Mouse (Mus musculus) liver, adult (tissue): ENCODE data around the gene Agpat3.

Source experiments
- GATA4 ChIP-seq: IDR thresholded peaks from 2 replicates; pipeline ENCODE4 v1.6.1; 2014; ENCODE audit warnings: mild to moderate bottlenecking, low read length; ENCODE audit not compliant: insufficient replicate concordance

The Agpat3 gene

DNA sequence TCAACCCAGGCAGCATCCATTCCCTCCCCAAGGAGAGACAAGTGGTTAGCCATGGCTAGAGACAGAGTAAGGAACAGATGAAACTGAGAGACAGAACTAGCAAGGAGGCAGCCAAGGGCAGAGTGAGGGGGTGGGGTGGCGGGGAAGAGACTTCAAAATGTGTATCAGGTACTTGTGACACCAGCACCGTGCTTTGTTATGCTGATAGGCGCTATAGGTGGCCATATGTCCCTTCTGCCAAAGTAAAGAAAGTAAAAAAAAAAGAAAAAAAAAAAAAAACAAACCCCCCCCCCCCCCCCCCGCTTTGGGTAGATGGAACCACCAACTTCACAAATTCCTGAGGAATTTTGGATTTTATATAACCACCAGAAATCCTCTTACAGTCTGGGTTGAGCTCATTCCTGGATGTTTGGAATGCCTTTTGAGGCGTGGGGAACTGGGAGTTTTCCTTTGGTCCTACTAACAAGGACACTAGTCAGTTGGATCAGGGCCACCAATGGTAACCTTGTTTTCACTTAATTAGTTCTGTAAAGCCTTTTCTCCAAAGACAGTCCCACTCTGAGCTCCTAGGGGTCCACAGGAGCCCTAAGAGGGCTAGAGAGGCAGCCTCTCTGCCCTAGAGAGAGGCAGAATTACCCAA, 14.0 kb upstream of the Agpat3 start:
- no peak for TF ChIP-seq GATA4

DNA sequence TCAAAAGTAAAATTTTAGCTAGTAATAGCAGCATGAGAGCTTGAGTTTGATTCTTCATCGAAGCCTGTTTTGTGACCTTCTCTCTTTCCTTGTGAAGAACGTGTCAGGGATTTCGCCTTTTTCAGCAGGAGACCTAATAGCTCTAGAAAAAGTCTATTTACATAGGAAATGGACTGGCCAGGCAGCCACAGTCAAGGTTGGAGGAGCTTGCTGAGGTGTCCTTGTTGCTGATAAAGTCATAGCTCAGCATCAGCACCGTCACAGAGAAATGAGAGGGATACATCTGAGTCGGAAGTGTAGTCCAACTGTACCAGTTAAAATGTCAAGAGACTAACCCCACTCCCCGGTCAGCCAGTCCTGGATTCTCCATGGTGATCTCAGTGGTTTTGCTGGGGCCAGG, 13.3 kb upstream of the Agpat3 start:
- TF ChIP-seq GATA4 = no peak

DNA sequence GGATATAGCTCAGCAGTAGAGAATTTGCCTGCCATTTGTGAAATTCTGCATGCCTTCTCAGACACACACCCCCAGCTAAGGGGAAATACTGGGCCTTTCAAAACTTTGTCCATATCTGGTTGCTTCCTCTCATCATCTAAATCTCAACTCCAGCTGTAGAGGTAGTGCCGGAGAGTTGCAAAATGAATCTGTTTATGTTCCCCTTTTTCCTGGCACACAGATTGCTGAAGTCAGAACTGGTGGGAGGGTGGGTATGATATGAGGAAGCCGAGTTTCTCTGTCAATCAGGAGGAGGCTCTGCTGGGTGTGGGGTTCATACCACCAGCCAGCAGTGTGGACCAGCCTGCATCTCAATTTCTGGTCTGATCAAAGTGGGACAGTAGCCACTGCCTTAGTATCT, 11.8 kb upstream of the Agpat3 start:
- TF ChIP-seq GATA4 = no peak

DNA sequence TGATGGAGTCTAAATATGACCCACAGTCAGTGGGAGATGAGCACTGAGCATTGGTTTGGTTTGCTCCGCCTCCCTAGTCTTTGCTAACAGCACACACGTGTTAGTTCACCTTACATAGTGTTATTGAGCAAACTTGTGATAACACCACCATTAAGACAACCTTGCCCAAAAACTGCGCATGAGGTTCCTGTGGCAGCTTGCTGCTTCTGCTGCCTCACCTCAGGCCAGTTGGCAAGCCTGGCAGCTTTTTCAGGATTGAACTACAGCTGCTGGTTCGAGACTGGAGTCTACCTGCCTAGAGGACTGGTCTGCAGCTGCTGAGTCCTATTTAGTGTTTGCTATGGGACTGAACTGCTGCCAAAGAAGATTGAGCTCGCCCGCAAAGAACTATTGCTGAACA, 11.1 kb upstream of the Agpat3 start:
- no peak for TF ChIP-seq GATA4

DNA sequence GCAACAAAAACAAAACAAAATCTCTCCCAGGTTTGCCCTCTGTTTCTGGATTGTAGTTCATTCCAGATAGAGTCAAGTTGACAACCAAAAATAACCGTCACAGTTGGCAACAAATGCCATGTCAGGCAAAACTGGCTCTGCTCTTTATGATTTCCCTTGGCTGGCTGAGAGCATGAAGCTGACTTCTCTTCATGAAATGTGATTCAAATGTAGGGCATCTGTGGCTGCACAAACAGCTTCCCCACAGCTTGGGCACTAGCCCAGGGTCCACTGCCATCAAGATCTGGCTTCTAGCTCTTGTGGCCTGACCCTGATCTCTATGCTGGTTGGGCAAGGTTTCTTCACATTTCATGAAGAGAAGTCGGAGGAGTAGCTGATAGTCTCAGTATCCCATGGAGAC, 9.7 kb upstream of the Agpat3 start:
- no peak for TF ChIP-seq GATA4

DNA sequence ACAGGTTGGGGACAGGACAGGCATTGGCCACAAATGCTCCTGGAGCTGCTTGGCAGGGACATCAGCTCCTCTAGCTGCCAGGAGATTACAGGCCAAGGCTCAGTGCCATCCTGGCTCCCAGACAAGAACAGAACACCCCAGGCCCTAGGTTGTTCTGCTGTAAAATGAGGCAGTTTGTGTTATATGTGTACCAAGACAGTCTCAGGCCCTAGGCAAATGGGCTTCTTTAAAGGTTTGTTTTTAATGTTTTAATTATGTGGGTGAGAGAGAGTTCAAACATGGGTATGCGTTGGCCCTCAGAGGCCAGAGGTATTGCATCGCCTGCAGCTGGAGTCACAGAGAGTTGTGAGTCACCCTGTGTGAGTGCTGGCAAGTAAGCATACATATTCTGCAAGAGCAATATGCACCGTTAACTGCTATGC, 8.0 kb upstream of the Agpat3 start:
- no peak for TF ChIP-seq GATA4

DNA sequence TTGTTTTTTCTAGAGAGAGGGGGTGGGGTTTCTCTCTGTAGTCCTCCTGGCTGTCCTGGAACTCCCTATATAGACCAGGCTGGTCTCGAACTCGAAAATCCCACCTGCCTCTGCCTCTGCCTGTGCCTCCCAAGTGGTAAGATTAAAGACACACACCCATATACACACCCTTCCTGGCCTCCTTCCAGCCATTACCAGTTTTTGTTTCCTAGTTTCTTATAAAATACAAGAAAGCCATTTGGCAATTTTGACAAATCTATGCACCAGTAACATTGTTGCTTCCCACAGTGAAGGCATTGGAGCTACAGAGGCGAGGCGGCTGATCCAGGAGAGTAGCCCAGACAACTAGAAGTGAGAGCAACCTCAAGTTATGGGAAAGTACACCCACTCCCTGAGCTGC, 6.0 kb upstream of the Agpat3 start:
- TF ChIP-seq GATA4 = no peak

DNA sequence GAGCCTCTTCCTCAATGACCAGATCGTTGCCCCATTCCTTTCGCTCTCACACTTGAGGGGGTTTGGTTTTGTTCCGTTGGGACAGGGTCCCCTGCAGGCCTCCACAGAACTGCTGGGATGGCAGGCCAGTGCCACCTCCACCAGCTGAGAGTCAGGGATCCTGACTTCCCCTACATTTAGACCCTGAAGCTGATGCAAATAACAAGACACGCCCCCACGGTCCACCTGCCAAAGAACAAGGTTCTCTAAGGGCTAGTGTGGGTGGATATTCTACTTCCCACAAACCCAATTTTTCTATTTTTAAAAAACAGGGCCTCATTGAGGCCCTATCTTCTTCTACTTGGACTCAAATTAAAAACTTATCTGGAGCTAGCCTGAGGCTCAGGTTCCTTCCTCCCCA, 5.5 kb upstream of the Agpat3 start:
- no peak for TF ChIP-seq GATA4

DNA sequence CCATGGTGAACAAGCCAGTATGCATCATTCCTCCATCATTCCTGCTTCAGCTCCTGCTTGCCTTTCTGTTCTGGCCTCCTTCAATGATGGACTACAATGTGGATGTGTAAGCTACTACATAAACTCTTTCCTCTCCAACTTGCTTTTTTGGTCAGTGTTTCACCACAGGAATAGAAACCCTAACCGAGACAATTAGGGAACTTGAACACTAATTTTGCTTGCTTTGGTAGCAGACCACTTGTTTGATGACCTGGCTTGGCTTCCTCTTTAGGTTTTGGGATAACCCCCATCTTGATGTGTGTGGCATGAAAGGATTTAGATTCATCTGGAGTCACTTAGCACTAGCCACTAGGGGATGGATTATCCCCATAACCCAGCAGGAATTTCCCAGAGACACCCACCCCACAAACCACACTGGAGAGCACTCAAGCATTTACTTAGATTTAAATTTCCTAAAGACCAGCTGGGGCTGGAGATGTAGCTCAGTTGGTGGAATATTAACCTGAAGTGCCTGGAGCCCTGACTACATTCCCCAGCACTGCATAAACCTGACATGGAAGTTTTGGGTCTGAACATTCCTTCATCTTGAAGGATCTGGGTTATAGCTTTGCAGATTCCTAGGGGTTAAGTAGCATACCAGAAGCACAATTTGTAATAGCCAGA, 3.8 kb upstream of the Agpat3 start:
- TF ChIP-seq GATA4 = no peak

DNA sequence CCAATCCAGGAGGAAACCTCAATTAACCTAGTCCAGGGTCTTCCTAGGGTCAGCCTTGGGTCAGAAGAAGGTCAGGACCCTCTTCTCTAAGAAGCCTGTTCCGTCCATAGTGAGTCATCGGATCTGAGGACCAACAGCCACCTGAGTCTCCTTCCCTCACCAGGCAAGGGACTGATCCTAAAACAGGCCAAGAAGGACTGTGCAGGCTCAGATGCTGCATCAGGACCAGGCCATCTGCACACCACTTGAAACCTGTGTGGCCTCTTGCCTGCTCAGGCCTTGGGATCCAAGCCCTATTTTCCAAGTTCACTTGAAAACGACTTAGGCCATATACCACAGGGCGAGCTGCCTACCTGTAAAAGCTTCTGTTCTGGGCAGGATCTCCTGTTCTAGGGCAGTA, 907 bp upstream of the Agpat3 start:
- TF ChIP-seq GATA4 = no peak

DNA sequence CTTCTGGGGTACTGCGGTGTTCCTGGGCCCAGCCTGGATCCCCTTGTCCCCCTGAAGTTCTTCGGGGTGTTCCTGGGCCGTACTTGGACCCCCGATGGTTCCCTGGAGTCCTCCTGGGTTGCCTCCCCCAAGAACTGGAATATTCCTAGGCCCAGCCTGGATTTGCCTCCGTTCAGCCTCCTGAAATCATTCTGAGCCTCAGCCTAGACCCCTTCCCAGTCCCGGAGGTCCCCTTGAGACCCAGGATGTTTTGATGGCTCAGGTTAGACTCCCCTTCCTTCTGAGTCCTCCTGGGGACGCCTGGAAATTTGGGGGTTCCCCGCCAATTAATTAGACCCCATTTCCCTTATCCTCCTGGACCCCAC, 359 bp upstream of the Agpat3 start:
- TF ChIP-seq GATA4 = no peak

DNA sequence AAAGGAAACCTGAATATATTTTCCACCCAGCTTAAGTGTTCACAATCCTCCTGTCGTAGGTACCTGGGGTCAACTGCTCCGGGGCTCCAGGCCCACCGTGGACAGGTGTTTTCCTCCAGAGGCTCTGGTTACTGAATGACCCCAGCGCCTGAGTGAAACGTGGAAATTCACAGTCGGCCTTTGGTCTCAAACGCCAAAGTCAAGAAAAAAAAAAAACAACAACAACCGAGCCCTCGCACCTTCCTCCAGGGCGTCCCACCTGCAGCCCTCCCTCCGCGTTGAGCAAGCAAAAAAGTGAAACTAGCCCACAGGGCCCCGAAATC, 764 bp downstream of the Agpat3 start:
- TF ChIP-seq GATA4 = no peak

DNA sequence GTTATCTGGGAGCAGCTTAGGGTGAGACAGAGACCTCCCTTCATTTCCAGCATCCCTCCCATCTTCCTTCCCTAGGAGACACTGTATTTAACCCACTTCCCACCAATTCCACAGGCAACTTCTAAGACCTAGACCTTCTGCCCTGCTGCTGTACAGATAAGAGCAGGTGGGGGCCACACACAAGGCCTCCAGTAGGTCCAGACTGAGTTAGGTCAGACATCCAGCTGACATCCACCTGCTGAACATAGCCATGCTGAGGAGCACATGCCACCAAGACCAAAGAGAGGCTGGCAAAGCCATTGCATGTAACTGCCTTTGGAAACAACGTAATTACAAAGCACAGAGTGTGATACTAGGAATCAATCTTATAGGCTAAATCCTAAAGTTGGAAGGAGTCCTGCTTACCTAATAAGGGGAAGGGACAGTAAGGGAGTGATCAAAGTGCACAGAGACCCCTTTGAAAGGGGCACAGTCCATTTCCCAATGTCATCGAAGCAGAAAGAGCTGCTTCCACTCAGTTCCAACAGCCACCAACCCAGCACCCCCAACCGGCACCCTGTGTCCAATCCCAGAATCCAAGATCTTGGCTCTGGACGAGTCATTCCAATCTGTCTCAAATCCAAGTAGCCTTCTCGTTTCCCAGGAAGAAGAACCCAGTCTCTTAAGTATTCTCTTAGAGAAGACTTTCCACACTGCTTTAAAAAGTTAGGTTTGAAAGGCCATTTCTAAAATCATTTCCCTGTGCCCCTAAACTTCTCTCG, 1.3 kb downstream of the Agpat3 start:
- TF ChIP-seq GATA4 = no peak

DNA sequence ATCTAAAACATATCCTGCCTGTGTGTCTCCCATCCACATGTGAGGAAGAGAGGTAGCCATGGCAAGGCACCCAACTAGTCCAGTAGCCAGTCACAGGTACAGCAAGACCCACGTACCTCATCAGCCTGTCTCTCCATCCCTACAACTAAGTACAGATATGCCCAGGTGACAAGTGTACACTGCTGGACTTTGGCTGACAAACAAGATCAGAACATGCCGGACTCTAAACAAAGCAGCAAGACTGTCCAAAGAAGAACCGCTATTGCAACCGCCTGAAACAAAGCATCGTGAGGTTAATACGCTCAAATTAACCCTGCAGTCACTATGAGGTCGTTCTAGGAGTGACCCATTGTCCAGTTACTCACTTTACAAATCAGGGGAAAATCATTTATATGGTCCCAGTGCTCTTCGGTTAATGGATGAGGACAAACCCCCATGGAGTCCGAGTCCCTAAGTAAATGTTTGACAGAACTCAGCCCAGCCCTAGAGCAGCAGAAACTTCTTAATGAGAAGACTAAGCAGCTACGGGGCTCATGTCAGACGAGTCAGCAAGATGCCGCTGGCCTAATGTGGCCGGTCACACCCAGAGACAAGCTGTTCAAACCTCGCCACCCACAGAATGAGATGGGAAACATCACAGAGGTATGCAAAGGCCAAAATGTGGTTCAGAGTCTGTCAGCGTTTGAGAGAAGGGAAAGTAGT, 2.7 kb downstream of the Agpat3 start:
- TF ChIP-seq GATA4 = no peak

DNA sequence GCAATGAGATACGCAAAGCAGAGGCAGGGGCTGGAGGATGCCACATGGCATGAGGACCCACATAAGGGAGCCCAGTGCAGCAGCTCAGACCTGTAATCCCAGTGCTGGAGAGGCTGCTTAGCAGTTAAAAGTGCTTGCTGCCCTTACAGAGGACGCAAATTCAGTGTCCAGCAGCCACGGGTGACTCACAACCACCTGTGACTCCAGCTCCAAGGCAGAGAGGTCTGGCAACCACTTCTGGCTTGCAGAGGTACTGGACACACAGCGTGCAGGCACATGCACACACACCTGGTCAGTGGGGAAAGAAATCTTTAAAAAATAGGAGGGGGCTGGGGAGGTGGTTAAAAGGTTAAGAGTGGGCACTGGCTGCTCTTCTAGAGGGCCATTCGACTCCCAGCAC, 4.1 kb downstream of the Agpat3 start:
- TF ChIP-seq GATA4 = no peak

DNA sequence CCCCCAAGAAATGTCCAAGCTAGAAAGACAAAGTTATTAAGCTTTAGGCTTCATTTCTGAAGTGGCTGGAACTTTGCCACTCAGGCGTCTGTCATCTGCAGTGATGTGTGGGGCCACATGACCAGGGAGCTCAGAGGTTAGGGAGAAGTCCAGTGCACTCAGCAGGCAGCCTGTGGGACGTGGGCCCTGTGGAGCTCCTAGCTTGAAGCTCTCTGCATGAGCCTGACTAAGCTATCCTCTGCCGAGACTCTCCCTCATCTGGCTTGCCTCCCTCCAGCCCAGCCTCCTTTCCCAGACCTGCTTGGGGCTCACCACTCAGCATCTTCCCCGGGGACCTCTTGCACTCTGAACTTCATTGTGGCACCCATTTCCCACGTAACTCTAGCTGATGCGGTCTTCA, 4.8 kb downstream of the Agpat3 start:
- no peak for TF ChIP-seq GATA4
